Mouse (Mus musculus) v-Abl transformed pro-B cells (cell line): ENCODE measurements at regions not wholly inside any gene's neighbourhood (a gene's known extent, or its start where the extent isn't known, plus 50 kb on each side); places are given as distances from the start of the nearest gene placed in this dataset.

Experiments
- in situ Hi-C, 2 experiments: fragments of 400-800 bp; cut with MboI; formaldehyde crosslinking; loops; one replicate each; pipeline ENCODE4 v1.15.1; 2025; ENCODE audit not compliant: unreplicated experiment in 2 of 2

DNA sequence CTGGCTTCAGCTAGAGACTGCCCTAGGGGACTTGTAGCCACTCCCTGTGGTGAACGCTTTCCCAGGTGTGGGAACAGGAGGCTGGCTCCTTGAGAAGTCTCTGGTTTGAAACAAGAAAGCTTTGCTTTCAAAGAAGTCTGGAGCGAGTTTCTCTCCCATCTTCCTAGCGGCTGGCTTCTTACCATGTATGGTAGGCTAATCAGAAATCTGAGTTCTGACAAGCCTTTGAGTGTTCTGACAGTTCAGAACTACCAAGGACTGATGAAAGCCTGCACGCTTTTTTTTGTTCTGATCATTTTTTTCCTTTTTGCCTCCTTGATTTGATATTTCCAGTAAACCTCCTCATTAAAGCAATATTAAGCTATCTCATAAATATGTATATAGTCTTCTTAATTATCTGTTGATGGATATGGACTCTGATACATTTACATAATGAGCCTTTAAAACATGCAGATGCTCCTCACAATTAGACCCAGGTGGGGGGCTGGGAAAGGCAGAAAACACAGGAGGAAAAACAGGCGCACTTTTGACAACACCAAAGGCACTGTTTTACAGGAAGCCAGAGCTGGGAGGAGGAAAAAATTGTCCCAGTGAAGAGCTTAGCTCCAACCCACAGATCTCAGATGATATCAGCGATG lies 95.7 kb upstream of the Plxnc1 start:
- in situ Hi-C loops, result no loop called here

DNA sequence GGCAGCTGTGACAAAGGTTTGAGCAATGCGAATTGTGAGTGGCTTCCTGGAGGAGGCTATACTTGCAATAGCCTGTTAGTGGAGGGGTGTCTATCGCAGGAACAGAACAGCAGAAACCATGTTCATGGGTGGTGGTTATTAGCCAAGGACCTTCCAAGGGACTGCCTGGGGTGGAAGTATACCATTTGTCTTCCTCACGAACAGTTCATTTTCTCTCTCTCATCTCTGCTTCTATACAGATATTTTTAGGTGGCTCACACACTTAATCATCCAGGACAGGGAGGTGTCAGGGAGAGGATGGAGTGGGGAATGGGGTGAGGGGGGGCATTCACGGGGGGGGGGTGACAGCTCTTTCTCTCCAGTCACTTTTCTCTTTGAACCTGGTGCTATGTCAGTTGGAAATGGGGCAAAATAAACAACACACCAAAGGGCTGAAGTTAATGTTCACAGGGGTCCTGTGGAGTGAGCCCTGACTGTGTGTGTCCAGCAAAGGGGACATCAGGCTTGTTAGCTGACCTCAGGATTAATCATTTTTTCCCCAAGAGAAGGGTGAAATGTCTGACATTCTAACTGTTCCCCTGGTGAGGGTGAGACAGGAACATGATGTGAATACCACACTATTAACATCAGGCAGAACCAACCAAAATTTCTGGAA lies 91.5 kb upstream of the Plxnc1 start:
- in situ Hi-C loops, result no loop called here

DNA sequence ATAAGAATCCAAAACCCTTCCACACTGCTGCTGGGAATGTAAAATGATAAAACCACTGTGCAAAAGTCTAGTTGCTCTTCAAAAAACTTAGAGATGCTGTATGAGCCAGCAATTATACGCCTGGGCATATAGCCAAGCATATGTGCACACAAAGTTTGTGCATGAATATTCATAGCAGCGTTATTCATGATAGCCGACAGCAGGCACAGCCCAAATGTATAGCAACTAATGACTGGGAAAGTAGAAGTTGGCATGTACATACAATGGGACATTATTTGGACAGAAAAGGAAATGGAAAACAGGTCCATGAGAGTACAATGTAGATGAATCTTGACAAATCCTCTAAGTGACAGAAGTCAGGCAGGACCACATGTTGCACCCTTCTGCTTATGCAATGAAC lies 90.7 kb upstream of the Plxnc1 start:
- in situ Hi-C loops, result no loop called here

- in situ Hi-C loops, result no loop called here
Observed at GRCm38 (mm10) chr10:95034566-95034965, 89.9 kb upstream of the Plxnc1 start.

DNA sequence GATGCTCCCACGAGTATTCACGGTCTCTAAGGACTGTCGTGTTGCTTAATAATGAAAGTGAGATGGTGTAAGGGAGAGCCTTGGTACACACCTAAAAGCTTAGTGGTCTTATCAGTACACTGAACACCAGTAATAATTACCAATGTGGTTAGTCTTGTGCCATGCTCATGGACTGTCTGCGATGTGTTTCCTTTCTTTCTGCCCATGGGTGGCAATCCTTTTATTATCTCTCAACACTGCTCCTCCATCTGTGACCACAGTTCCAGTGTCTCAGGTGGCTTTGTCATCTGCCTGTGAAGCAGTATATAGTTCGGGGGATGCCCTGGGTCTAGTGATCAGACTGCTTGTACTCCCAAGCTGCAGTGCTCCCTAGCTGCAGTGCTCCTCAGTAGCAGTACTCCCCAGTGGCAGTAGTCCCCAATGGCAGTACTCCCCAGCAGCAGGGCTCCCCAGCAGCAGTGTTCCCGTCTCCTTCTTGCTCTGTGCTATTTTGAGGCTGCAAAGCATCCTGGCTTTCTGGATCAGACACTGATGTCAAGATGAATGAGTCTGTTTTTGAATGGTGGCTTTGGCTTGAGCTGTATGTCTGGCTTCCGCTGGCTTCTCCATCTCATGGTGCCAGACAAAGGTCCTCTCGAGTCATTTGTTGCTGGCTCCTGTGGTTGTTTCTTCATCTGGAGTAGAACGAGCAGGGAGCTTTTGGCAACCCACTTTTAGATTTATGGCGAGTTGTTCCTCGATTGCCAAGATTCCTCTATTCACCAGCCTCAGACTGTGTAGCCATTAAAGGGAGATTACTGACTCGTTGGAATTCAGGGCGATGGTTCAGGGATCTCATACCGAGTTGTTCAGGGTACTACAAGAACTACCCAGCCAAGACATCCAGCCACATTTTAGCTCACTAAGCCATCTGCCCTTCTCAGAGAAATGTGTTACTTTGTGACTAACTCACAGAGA lies 88.4 kb upstream of the Plxnc1 start:
- in situ Hi-C loops, result no loop called here

DNA sequence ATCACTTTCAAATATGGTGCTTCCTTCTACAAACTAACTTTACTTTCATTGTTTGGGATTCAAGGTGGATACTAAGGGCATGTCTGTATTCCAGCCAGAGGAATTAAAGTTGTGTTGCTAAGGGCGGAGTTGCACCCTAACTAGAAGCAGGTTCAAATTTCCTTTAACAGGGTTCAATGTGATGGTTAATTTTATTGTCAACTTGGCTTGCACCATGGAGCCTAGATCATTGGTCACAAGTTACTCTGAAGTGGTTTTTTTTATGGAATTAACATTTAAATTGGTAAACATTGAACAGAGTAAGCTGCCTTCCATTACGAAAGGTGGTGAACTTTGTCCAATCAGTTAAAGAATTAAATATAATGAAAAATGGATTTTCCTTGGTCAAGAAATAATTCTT lies 86.7 kb upstream of the Plxnc1 start:
- in situ Hi-C loops, result no loop called here

DNA sequence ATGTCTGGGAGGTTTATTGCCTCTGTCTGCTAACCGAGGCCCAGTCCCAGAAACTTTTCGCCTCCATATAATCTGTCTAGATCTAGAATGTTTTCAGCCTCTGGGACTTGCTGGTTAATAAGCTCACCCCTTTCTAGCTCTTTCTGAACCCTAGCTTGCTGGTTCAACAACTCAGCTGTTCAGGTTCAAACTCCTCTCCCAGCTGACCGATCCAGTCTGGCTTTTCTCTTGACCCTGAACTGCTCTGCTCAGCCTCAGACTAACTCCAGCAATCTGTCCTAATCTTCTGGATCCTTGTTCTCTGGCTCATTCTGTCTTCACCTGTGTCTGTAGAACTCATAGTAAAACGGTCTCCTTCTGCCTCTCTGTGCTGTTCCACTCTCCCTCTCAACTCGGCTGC lies 86.2 kb upstream of the Plxnc1 start:
- in situ Hi-C loops, result no loop called here

GRCm38 (mm10) chr10:95029554-95029953 lies 84.9 kb upstream of the Plxnc1 start:
- in situ Hi-C loops, result no loop called here

DNA sequence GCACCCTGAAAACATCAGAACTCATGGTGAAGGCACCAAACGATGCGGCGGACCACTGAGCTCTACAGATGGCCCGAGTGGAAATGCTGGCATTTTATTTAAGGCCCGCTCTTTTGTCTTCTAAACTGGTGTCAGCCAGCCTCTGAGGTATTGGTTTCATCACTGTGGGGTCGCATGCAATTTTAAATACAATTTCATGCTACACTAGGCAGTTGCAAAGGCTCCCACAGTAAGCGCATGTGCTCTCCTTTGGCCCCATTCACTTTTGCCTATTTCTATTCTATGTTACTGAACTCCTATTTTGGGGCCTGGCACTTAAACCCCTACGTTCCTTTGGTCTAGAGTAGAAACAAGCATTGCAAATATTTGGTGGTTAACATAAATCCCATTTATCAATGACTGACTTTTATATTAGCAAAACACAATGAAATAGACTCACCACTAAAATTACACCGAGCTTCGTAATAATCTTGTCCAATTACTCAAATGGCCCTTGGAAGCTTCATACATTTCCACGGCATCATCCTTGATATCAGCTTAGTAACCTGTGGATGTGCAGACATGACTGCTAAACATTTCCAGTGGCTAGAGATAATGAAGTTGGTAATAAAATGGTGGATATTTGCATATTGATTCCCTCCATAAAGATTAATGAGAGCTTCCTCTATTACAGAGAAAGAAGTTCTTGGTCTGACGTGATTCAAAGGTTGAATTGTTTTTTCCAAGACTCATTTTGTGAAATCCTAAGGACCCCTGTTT lies 81.1 kb upstream of the Plxnc1 start:
- in situ Hi-C loops, result no loop called here

- in situ Hi-C loops, result no loop called here
Observed at GRCm38 (mm10) chr10:95021209-95021608, 76.6 kb upstream of the Plxnc1 start.

- in situ Hi-C loops, result no loop called here
Observed at GRCm38 (mm10) chr10:95016896-95017295, 72.3 kb upstream of the Plxnc1 start.

GRCm38 (mm10) chr10:95015298-95015951 lies 70.8 kb upstream of the Plxnc1 start:
- in situ Hi-C loops, result no loop called here

DNA sequence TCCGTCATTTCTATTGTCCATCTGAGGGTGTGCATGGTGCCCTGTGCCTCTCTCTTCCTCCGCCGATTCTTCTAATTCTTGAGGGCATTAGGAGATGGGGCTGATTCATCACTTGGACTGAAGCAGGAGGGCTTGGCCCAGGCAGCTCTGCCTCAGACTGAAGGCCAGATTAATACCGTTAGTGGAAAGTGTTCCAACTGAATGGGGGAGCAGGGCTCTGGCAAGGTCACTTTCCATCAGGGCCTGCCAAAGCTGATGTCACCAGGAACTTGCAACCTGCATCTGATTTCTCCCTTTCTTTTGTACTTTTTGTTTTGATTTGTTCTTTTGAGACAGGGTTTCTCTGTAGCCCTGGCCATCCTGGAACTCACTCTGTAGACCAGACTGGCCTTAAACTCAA lies 69.3 kb upstream of the Plxnc1 start:
- in situ Hi-C loops, result loop anchor here in 1 of 2 experiments (5.0 kb wide), 1 partner anchor 63 kb away; no protein-coding TSS in a partner anchor

GRCm38 (mm10) chr10:95013213-95013915 lies 68.7 kb upstream of the Plxnc1 start:
- in situ Hi-C loops, result loop anchor here in 1 of 2 experiments (5.0 kb wide), 1 partner anchor 64 kb away; no protein-coding TSS in a partner anchor

GRCm38 (mm10) chr10:95010333-95010732 lies 65.7 kb upstream of the Plxnc1 start:
- in situ Hi-C loops, result loop anchor here in 1 of 2 experiments (5.0 kb wide), 1 partner anchor 67 kb away; no protein-coding TSS in a partner anchor

GRCm38 (mm10) chr10:95009081-95009480 lies 64.4 kb upstream of the Plxnc1 start:
- in situ Hi-C loops, result loop anchor here in 1 of 2 experiments (5.0 kb wide), 1 partner anchor 68 kb away; no protein-coding TSS in a partner anchor

DNA sequence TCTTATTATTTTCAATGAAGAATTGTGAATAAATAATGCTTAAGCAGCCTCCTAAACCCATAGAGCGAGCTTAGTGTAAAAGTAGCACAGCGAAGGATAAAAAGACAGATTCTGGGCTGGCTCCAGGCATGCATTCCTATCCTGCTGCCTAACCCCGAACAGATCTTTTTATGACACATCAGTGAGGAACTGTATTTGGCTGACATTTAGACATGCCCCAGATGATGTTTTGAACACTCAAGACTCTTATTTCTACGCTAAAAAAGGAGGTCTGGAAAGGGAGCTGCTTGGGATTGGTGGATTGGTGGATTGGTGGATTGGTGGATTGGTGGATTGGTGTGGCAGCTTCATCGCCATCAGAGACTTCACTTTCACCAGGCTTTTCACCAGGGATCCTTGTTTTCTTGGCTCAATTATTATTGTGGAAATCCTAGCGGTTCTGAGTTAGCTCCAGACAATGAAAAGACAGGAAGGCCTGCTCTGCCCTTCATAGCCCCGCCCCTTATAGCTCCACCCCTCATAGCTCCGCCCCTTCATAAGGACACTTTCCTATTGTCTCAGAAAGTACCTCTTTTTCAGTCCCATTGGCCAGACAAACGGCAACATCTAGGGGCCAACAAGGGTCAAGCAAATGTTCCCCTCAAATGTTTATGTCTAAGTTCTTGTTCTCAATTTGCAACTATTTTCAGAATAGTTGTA lies 59.6 kb upstream of the Plxnc1 start:
- in situ Hi-C loops, result no loop called here

DNA sequence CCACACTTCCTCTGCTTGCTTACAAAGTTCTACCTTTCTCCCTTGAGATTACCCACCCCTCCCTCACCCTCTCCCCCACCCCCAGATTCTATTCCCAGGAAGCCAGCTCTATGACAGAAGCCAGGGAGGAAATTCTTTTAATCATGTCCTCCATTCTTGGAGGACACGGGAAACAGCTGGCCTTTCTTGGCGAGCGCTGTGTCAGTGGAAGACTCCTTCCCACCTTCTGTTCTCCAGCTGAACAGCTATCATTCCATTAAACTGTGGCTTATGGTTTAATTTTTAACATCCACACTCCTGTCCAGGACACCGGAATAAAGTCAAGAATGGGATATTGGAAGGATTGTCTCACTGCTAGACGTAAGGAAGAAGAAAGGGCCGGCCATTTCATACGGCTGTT lies 59.0 kb upstream of the Plxnc1 start:
- in situ Hi-C loops, result no loop called here

DNA sequence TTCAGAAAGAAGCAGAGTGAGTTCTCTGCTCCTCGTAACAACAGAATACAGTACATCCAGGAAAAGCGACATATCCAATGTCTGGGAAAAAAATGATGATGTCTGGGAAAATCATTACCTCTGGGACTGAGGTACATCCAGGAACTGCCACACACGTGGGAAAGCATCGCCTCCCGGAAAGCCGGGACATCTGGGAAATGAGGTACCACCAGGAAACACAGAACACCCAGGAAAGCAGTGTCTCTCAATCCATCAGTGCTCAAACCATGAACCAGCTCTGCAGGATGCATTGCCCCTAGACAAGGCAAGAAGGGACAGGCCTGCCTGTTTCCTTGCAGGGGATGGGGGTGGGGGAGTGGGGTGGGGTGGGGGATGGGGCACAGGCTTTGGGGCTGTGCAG lies 57.0 kb upstream of the Plxnc1 start:
- in situ Hi-C loops, result no loop called here
